Mouse (Mus musculus) mesoderm, embryonic 11.5 days (tissue): Measurements from ENCODE around the gene Emb.
A peak's percentile ranks its signal among the peaks of the same experiment; 100 is the strongest.

ENCODE experiments used
- DNase-seq: peaks from one replicate; pipeline ENCODE4 v3.0.0-alpha.2; 2012; ENCODE audit warnings: low read depth, low spot score

Emb gene

DNA sequence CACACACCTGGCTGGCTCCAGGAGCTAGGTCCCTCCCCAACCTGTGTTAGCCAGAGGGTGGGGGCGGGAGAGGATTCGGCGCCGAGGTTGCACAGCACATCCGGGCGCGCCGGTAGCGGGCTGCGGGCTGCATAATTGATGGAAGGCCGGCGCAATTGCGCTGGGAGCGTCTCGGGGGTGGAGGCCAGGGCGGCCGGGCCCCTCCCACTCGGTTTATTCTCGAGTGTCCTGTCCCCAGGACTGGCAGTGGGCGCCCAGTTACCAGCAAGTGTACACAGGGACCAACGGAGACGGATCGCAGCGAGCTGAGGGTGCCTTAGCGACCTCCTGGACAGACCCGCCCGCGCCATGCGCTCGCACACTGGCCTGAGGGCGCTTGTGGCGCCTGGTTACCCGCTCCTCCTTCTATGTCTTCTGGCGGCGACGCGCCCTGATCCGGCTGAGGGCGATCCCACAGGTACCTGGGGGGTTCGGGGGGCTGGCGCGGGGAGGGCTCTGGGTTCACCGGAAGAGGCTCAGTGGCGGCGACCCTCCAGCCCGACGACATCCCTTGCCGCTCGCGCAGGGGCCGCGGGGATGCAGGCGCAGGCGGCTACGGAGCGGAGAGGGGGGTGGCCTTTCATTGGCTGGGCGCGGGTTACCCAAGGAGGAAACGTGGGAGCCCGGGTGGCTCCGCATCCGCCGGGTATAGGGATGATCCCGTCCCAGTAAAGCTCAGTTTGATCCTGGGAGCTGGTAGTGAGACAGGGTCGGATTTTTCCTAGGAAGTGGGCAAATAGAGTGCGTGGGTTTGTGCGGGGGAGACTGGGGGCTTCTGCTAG is 12.4 kb downstream of the Emb start, which contains the start of gene Gm17509:
TSS of gene Gm17509 (minus strand) at position 575 of the 821 bp plus-strand sequence.
- peak; percentile 67 for DNase-seq

DNA sequence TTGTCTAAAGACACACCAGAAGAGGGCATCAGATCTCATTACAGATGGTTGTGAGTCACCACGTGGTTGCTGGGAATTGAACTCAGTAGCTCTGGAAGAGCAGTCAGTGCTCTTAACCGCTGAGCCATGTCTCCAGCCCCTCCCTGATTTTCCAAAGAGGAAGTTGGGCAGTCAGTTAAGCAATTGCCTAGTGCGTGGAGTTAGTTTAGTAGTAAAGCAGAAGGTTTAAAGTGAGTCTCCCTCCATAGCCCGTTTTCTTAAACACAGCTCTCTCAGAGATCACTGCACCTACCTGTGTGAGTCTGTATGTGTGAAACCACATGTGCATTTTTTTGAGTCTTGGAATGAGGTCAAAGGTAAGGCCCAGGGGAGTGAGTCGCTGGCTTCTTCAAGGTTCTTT is 14.8 kb downstream of the Emb start:
- no peak for DNase-seq

DNA sequence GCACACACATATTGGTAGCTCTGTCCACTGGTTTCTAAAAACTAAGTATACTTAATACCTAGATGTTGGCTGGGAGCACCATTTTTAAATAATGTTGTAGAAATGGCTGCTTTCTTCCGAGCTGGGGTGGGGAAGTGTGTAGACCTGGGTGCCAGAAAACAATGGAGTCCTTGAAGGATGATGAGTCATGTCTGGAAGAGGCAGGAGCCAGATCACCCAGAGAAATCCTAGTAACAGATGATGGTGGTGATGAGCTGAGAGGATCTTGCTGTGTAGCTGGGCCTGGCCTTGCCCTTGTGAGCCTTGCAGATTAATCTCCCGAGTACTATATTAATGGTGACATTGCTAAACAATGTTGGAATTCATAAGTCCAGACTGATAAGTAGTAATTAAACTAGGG is 16.6 kb downstream of the Emb start:
- no peak for DNase-seq

DNA sequence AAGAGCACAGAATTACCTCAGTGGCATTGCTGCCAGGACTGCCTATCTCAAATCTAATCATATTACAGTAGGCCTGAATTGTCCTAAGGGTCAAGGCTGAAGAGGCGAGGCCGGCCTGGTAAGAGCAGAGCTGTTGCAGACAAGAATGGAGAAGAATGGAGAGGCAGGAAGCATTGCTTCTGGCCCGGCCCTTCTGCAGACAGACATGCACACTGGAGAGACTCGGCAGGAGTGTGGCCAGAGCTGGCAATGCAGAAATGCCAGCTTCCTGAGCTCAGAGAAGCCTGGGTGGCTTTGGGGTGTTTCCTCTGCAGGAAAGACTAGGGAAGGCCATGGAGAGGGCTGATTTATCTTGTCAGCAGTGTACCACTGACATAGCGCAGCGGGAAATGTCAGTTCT is 17.2 kb downstream of the Emb start:
- no peak for DNase-seq

DNA sequence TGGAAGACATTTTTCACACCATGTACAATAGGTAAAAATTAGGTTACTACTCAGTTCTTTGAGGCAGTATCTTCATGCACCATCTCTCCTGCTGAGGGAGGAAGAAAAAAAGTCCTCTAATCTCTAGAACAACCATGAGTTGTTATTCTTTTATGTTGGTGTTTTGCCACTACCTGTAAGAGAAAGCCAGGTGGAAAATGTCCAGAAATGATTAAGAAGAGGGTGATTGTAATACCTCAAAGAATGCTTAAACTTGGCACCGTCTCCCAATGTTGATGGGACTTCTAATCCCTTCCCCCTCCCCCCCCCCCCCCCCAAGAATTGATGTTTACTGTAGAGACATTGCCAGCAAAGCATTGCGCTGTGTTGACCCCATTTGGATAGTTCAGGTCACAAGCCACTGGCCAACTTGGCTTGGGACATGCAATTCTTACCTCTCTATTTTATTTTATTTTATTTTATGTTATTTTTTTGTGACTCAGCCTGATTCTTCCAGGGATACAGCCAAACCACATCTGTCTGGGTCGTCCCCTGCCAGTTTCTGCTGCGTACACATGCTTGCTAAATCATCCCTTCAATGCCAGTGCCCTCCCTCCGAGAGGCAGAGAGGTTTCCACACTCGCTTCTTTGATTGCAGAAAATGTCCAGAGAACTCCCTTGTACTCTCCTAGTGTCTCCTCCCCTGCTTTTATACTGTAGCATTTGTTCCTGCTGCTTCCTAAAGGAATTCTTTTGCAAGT is 22.2 kb downstream of the Emb start:
- no peak for DNase-seq

DNA sequence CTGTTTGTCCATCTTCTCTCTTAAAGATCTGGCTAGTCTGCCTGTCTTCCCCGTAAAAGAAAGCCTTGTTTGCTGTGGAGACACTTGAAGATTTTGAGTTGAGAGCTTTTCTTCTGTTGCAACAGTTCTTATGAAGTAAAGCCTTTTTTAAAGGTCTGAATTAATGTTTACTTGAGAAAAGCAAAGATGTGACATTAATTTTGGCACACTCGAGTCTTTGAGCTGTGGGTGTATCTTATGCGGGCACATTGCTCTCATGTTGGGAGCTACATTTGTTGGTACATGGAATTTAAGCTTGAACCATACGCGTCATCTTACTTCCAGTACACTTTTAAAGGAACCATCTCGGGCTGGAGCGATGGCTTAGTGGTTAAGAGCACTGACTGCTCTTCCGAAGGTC is 25.5 kb downstream of the Emb start:
- no peak for DNase-seq

DNA sequence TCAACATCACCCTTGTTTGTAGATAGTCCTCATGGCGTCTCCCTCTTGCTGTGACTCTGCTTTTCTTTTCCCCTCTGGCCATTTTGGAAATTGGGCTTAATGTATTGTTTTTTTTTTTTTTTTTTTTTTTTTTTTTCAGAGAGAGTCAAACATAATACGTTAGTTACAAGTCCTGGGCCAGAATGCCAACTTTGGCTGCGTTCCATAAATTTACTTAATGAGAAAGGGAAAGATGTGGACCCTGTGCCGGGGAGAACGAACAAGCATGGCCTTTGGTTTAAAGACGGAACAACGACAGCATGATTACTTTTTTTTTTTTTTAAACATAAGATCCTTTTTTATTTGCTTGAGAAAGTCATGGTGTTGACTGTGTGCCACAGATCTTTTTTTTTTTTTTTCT is 26.1 kb downstream of the Emb start:
- no peak for DNase-seq

DNA sequence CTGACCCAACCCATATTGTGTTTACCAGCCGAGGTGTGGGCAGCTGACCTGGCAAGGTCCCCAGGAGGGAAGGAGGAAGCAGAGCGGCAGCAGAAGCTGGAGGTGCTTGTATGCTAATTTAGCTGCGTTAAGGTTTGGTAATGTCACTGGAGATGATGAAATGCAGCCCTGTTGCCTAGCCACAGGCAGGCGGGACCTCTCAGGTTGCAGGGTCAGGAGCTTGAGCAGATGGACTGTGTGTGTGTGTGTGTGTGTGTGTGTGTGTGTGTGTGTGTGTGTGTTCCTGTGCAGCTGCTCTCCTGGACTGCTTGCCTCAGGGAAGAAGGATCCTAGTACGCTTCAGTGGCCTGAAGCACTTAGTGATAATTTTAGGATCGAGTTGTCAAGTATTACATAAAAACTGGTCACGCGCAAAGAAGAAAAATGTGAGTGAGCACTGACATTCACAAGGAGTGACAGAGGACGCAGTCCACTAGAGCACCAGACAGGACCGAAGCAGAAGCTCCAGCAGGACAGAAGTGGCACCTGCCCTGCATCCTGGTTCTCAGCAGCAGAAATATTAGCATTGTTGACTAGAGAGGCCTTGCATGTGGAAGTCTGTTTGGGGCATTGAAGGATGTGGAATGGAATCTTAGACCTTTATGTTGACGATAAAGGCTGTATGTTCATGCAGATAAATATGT is 27.3 kb downstream of the Emb start:
- DNase-seq, result peak; percentile 62

DNA sequence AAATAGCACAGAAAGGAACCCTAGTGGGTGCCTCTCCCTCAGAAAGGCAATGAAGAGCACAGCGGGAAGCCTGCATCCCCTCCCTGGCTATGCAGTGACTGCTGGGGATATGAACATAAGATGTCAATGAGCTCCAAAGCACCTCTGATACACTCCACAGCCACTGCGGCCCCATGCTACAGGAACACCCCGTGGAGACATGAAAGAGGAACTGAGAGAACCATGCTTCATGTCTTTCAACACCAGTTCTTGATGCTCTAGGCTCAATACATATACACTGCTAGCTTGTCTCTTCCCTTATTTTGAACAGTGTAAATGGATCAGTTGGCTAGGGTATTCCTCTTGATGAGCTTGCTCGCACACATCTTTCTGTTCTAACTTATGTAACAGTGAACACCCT is 28.8 kb downstream of the Emb start:
- DNase-seq, result no peak

DNA sequence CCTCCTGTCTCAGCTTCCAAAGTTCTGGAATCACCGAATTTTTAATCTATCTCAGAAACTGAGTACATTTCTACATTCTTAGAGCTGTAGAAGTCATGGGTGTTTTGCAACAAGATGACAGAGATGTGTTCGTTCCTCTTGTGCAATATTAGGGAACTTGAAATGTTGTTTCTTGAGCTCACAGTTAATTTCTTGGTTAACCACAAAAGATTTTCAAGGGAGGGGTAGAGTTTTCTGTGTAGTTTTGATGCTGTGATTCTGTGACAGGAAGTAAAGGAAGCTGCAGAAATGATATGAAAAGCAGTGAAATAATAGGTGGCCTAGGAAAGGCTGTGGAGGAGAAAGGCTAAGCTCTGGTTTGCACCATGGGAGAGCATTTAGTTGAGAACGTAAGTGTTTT is 33.7 kb downstream of the Emb start:
- no peak for DNase-seq

DNA sequence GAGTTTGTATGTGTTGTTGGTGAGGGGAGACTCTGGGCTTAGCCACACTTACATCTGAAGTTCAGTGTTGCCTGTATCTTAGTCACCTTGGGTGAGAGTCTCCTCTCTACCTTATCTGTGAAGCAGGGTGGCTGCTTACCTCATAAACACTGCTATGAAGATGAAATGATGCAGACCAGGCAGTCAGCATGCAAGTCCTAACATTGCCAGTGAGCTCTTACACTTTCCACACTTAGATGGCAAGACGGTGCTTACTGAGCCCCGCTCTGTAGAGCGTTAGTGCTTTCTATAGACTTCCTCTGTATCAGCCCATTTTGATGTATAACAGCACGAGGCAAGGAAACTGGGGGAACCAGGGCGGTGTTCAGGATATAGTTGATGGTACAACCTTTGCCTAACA is 34.3 kb downstream of the Emb start:
- DNase-seq, result no peak

DNA sequence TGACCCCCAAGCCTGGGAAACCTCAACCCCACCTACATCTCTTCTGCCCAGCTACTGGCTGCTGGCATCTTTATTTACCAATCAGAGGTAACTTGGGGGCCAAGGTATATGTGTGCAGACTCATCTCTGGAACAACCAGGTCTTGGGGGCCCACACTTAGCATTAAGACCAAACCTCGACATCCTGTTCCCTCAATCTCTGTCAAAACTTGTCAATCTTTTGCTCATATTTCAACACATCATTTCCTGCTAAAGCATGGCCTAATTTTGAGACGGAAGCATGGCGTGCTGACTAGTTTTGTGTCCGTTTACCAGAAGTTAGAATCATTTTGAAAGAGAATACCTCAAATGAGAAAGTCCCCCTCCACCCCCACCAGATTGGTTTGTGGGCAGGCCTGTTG is 52.4 kb downstream of the Emb start:
- no peak for DNase-seq

DNA sequence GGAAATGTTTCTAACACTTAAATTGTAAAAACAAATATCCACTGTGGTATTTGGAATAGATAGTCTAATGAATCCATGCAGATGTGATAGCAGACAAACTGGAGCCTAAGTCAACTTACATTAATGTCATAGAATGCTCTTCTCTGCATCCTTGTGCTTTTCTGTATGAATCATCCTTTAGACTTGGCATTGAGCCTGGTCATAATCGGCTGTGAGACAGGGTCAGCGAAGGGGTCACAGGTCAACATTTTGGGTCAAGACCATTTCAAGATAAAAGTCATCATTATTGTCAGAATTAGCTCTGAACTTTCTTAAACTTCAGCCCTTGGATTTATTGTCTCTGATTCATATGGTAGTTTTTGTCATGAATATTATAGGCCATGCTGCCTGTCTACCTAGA is 57.8 kb downstream of the Emb start:
- DNase-seq, result no peak

DNA sequence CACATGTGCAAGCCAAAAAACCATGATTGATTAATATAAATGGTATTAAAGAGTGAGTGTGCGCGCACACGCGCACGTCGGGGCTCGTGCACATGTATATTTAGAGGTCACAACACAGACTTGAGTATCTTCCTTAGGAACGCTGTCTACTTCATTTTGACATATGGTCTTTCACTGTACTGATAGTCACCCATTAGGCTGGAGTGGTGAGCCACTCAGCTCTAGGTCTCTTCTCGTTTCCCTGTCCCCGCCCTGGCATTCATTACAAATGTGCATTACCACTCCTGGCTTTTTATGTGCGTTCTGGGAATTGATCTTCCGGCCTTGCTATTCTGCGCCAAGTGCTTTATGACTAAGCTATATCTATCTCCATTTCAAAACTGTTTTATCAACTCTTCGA is 59.6 kb downstream of the Emb start:
- peak; percentile 7 for DNase-seq

DNA sequence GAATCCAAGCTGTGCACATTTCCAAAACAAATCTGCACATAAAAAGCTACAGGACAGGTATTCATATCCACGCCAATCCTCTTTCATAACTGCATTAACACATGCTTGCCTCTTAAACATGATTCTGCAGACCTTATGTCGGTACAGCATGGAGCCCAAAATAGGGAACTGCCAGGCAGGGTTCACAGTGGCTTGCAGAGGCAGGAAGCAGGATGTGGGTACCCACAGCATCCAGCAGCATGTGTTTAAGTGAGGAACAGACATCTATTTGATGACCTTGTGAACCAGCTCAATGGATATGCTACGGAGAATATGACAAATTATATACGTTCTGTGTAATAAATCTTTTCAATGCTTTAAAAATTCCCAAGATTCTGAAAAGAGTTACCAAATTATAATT is 75.7 kb downstream of the Emb start:
- no peak for DNase-seq

DNA sequence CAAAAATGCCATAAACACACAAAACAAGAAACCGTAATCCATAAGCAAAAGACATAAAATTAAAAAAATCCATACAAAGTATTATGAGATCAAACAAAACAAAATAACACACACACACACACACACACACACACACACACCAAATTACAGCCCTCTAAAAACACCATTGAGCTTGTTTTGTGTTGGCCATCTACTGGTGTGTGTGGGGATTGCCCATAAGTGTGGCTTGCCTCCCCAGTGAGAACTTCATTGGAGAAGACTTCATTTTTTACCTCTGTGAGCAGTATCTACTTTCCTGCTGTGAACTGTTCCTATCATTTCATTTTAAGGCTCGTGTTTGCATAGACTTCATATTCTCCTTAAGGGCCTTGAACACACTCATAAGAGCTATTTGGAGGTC is 78.6 kb downstream of the Emb start:
- no peak for DNase-seq

DNA sequence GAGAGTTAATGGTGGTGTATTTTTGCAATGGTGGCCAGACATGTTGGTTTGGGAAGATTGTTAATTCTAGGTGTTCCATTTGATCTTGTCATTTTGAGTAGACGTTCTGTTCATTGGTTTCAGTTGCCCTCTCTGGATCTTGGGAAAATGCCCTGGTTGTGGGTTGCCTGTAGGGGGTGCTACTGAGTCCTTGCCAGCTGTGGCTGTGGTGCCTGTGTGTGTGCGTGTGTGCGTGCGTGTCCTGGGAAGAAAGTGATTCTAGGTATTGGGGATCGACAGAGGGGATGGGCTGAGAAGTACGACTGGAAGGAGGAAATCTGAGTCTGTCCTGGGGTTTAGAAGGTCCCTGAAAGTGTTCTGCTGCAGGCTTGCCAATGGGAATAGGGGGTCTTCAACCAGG is 79.1 kb downstream of the Emb start:
- no peak for DNase-seq

DNA sequence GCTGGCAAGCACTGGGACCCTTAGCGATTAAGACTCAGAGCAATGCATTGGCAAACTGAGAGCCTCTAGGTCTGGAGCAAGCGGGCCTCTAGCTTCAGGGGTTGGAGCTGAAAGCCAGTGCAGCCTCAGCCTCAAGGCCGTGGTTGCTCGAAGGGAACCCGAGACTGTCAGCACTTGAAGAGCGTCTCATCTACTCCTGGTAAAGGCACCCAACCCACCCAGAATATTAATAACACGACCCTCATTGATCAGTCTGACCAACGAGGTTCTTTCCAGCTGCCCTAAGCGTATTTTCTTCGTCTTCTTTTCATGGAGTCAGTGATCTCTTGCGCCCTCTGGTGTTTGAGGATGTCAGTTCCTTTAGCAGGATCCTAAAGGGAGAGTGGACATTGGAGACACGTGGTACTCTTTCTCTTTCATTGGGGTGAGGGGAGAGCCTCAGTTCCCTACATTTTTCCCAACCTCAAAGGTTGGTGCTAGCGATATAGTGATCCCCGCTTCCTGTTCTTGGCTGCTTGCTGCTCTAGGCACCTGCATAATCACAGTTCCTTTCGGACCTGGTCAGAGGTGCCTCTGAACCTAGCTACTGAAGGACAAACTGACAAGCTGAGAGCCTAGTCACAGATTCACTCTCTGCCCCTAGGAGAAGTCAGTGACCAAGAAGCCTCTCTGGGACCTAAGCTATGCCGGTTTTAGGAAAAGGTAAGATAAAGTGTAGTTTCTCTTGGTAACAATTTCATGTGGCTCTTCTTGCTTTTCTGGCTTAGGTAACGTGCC is 81.3 kb downstream of the Emb start:
- peak; percentile 82 for DNase-seq

DNA sequence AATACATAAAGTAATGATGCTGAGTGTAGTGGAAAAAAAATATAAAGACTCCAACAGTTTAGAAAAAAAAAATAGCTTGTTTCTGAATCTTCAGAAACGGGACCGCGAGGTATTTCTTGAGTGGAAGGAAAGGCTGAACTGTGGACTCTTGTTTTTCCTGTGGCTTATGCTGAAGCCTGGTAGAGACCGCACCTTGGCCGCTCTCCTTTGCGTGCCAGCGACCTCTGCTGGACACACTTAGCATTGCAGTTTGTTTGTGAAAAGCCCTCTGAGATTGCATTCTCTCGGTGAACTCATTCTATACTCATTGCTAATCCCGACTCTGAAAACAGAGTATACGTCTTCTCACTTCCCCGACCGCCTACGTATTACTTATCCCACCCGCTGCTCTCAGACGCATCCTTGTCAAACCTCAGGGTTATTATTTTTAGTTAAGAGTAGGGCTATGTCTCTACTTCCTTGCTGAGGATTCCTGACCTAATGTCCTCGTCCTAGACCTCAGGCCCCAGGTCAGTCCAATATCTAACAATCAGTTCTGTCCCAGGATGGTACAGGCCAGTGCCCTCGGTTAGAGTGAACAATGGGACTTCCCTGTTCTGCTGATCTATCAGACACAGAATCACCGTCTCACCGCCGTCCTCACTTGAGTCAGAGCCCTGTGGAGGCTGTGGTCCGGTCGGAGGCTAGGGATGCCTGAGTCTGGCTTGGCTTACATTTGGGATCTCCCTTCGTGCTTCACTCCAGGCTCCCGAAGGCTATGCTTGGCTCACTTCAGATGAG is 103.3 kb downstream of the Emb start:
- peak; percentile 76 for DNase-seq
